In the genomic region with DNA sequence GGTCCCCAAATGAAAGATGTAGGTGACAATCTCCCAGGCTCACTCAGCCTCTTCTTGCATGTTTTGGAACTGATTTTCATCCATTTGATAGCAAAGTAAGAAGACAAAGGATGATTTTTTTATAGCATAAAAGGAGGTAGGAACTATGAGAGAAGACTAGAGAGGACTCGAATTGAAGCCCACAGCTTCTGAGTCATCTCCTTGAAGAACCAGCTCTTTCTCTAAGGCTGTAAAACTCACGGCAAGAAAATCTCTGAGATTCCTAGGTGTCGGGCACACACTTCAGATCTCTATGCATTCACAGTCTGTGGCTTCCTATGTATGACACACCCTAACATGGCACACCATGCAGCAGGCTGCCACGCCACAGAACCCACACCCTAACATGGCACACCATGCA, we compare ENCODE assay signal across 24 mouse cellular contexts. TPM values are rescaled to one million over a fixed set of nuclear protein-coding genes. Genes with fewer than 3 reads are reported as not detected.
A peak's percentile ranks its signal among the peaks of the same experiment; 100 is the strongest.
DNase-seq lines count a peak whose midpoint lies in the region; ATAC-seq and TF ChIP-seq lines count a peak whose summit lies in the region.
"Had no signal": no experiment of that assay in that cellular context is flagged by ENCODE, and none has a peak within 500 bp of the region (broad histone marks: within the 10 kb centered on the region; RNA-seq: fewer than 3 reads in every experiment).

No protein-coding gene starts in this region.

- no peaks in the 10 kb centered on the region for H3K36me3 ChIP-seq in lung, postnatal 0 days (ENCODE audit: insufficient read depth, low read length)
- H3K36me3 ChIP-seq: embryonic facial prominence, embryonic 12.5 days; embryonic facial prominence, embryonic 15.5 days; hindbrain, embryonic 12.5 days; hindbrain, embryonic 15.5 days; intestine, embryonic 15.5 days had no signal

- no peaks in the 10 kb centered on the region for H3K4me1 ChIP-seq in lung, postnatal 0 days (ENCODE audit: insufficient read depth, low read depth, low read length)
- H3K4me1 ChIP-seq: embryonic facial prominence, embryonic 12.5 days; embryonic facial prominence, embryonic 15.5 days; hindbrain, embryonic 12.5 days; hindbrain, embryonic 15.5 days; intestine, embryonic 15.5 days had no signal

- H3K27me3 ChIP-seq in lung, postnatal 0 days (replicated peaks; ENCODE audit: insufficient read depth, low read length): no peaks in the 10 kb centered on the region
- H3K27me3 ChIP-seq: embryonic facial prominence, embryonic 12.5 days; embryonic facial prominence, embryonic 15.5 days; hindbrain, embryonic 12.5 days; hindbrain, embryonic 15.5 days; intestine, embryonic 15.5 days had no signal

- DNase-seq in CD4-positive, CD25-positive, alpha-beta regulatory T cell, adult 2 months (ENCODE audit: low read depth, low spot score): peak; percentile 9
- no peak for DNase-seq in lung, postnatal 0 days (ENCODE audit: low spot score)
- no peak for DNase-seq in lung, adult 18-20 months
- DNase-seq in CD4-positive helper T cell, adult 2 months (ENCODE audit: low read depth, low spot score): peak; percentile 22
- DNase-seq in induced T-regulatory cell, adult 2 months (ENCODE audit: low read depth): peak; percentile 10
- DNase-seq in gastrocnemius, postnatal 25 days: no peak
- no peak for DNase-seq in kidney, adult 9 months
- DNase-seq: adrenal gland, postnatal 10 days; adrenal gland, postnatal 36 days; cerebellum, adult 11 months; cerebellum, adult 2 months; cerebellum, adult 9-11 months; cerebellum, postnatal 25 days; forebrain, postnatal 0 days; gastrocnemius, postnatal 10 days had no signal

- WGBS in lung, postnatal 0 days: 75% methylated on average over 4 of the region's 4 CpGs

- H3K9ac ChIP-seq in lung, postnatal 0 days (replicated peaks; ENCODE audit: low read depth): no peak overlapping the region
- H3K9ac ChIP-seq: embryonic facial prominence, embryonic 12.5 days; embryonic facial prominence, embryonic 15.5 days; forebrain, postnatal 0 days; hindbrain, embryonic 12.5 days; hindbrain, embryonic 15.5 days; intestine, embryonic 15.5 days had no signal

- H3K9me3 ChIP-seq in lung, postnatal 0 days (ENCODE audit: low read length): no peaks in the 10 kb centered on the region
- H3K9me3 ChIP-seq: embryonic facial prominence, embryonic 12.5 days; embryonic facial prominence, embryonic 15.5 days; hindbrain, embryonic 12.5 days; hindbrain, embryonic 15.5 days; intestine, embryonic 15.5 days had no signal

- no peak for TF ChIP-seq CTCF in lung, postnatal 0 days (IDR thresholded peaks at IDR 0.05)

- no peak for ATAC-seq in CD4-positive, CD25-positive, alpha-beta regulatory T cell, adult 4 months
- ATAC-seq in lung, postnatal 0 days: peak; percentile 35; the same call in 1 of the 2 replicates
- ATAC-seq: forebrain, embryonic 14.5 days; forebrain, postnatal 0 days; intestine, embryonic 15.5 days had no signal

- no peak for TF ChIP-seq EP300 in lung, postnatal 0 days (IDR thresholded peaks at IDR 0.05)

- no peak overlapping the region for H3K27ac ChIP-seq in lung, postnatal 0 days (ENCODE audit: low read length)
- H3K27ac ChIP-seq: embryonic facial prominence, embryonic 12.5 days; embryonic facial prominence, embryonic 15.5 days; heart, adult 2 months; hindbrain, embryonic 12.5 days; hindbrain, embryonic 15.5 days; intestine, embryonic 15.5 days had no signal

- no peak overlapping the region for H3K4me3 ChIP-seq in lung, postnatal 0 days (ENCODE audit: low read depth, low read length)
- H3K4me3 ChIP-seq: embryonic facial prominence, embryonic 12.5 days; embryonic facial prominence, embryonic 15.5 days; heart, adult 2 months; hindbrain, embryonic 12.5 days; hindbrain, embryonic 15.5 days; intestine, embryonic 15.5 days had no signal

- H3K4me2 ChIP-seq in lung, postnatal 0 days (replicated peaks; ENCODE audit: low read depth, low read length): no peak overlapping the region
- H3K4me2 ChIP-seq: embryonic facial prominence, embryonic 12.5 days; embryonic facial prominence, embryonic 15.5 days; heart, embryonic 11.5 days; hindbrain, embryonic 12.5 days; hindbrain, embryonic 15.5 days; intestine, embryonic 15.5 days had no signal

RNA-seq across cellular contexts. Expression of gene Tram2, which starts 50.0 kb away (rescaled TPM):
- polyA plus RNA-seq in CD4-positive, CD25-positive, alpha-beta regulatory T cell, adult 4 months (2017; shearing (Covaris generic)): 1 to 10 TPM; 7.9 to 9.5 TPM
- polyA plus RNA-seq in lung, postnatal 0 days (2015; fragmentation: Nextera tagmentation; extraction: Ambion mirVana): 8.1 and 8.3 TPM in 2 replicates
- total RNA-seq in gastrocnemius, postnatal 25 days (2021): 1 to 10 TPM; 4.4 to 5.7 TPM

Comparison
In these comparisons a context has a peak if more than half of its experiments do, and no peak if none do; other contexts are left out.
1. DNase-seq: peak in CD4-positive, CD25-positive, alpha-beta regulatory T cell, adult 2 months (single experiment), CD4-positive helper T cell, adult 2 months (single experiment) and induced T-regulatory cell, adult 2 months (single experiment); none in lung, postnatal 0 days (single experiment), lung, adult 18-20 months (0 of 2), gastrocnemius, postnatal 25 days (single experiment) and kidney, adult 9 months (single experiment).